Comparison of ENCODE assay signal across 24 mouse cellular contexts in the genomic region with DNA sequence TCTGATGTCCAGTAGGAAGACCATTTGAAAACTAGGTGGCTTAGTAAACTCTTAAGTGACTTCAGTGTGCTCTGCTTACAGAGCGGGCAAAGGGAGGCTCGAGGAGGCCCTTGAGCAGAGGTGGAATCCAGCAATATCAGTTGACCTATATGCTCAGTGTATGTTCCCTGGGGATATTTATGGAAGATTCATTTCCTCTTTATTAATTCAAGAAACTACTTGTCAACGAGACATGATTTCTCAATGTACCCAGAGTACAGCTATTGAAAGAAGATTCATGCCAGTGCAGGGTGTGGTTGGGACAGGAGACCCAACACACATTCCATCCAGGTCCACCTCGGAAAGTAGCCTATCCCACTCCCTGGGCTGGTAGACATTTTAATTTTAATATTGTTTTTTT. TPM values are rescaled to one million over a fixed set of nuclear protein-coding genes. Genes with fewer than 3 reads are reported as not detected.
"Had no signal": no experiment of that assay in that cellular context is flagged by ENCODE, and none has a peak within 500 bp of the region (broad histone marks: within the 10 kb centered on the region; RNA-seq: fewer than 3 reads in every experiment).

No protein-coding gene starts in this region.

- H3K27me3 ChIP-seq: heart, embryonic 12.5 days; hindbrain, embryonic 12.5 days; intestine, embryonic 15.5 days; limb, embryonic 12.5 days; liver, embryonic 12.5 days had no signal

- H3K9ac ChIP-seq: heart, embryonic 12.5 days; hindbrain, embryonic 12.5 days; hindbrain, embryonic 14.5 days; intestine, embryonic 15.5 days; limb, embryonic 12.5 days; liver, embryonic 12.5 days had no signal

- H3K36me3 ChIP-seq: heart, embryonic 10.5 days; heart, embryonic 12.5 days; hindbrain, embryonic 10.5 days; hindbrain, embryonic 12.5 days; intestine, embryonic 15.5 days; limb, embryonic 10.5 days; limb, embryonic 12.5 days; liver, embryonic 12.5 days had no signal

- H3K4me3 ChIP-seq: heart, embryonic 10.5 days; heart, embryonic 12.5 days; hindbrain, embryonic 10.5 days; hindbrain, embryonic 12.5 days; intestine, embryonic 15.5 days; layer of hippocampus, adult 2 months; left cerebral cortex, adult 2 months; limb, embryonic 10.5 days; limb, embryonic 12.5 days; liver, embryonic 12.5 days had no signal

- H3K9me3 ChIP-seq: heart, embryonic 10.5 days; heart, embryonic 12.5 days; hindbrain, embryonic 10.5 days; hindbrain, embryonic 12.5 days; intestine, embryonic 15.5 days; limb, embryonic 10.5 days; limb, embryonic 12.5 days; liver, embryonic 12.5 days had no signal

- H3K4me1 ChIP-seq: liver, embryonic 12.5 days had no signal

- H3K27ac ChIP-seq: hindbrain, embryonic 10.5 days; hindbrain, embryonic 12.5 days; hindbrain, embryonic 14.5 days; intestine, embryonic 15.5 days; layer of hippocampus, adult 2 months; left cerebral cortex, adult 2 months; limb, embryonic 10.5 days; limb, embryonic 12.5 days; liver, embryonic 12.5 days had no signal

- ATAC-seq: hindbrain, embryonic 16.5 days; inflammation-experienced regulatory T-cells, adult 6 months; intestine, embryonic 15.5 days; intestine, postnatal 0 days; liver, embryonic 12.5 days had no signal

- H3K4me2 ChIP-seq: heart, embryonic 12.5 days; hindbrain, embryonic 12.5 days; hindbrain, embryonic 14.5 days; intestine, embryonic 15.5 days; limb, embryonic 12.5 days; liver, embryonic 12.5 days had no signal

- DNase-seq: gastrocnemius, postnatal 14 days; gastrocnemius, postnatal 36 days; heart, adult 18-20 months; heart, postnatal 10 days; heart, postnatal 4 days; kidney, adult 18-20 months; kidney, adult 8-10 months; kidney, postnatal 10 days; kidney, postnatal 4 days; liver had no signal

RNA-seq across cellular contexts. Expression of gene Parva, which starts 30.1 kb away (rescaled TPM):
- polyA plus RNA-seq: inflammation-experienced regulatory T-cells, adult 6 months had no signal
